Mouse (Mus musculus): Measurements from ENCODE around the gene Mars. TPM values are rescaled to one million over a fixed set of nuclear protein-coding genes. Genes with fewer than 3 reads are reported as not detected.

Gene Mars
- total and polyA plus RNA-seq, 2 experiments from 2014 or later: 48.9 to 64.6 TPM

DNA sequence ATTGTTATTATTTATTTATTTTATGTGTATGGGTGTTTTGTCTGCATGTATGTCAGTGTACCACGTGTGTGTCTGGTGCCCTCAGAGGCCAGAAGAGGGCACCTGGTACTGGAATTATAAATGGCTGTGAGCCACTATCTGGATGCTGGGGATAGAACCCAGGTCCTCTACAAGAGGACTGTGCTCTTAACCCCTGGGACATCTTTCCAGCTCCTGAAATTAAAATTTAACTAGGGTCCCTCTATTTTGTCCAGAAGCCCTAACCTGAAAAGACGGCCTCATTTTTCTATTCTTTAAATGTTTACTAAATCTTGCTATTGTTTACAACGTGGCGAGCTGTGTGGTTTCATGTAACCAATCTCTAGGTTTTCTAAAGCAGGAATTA lies 45.9 kb downstream of the Mars start:
- Histone ChIP-seq H3K4me1 (ENCODE audit: control insufficient read depth, insufficient read depth) (peaks cover 17% of the 10 kb centered on the region), H3K36me3 (replicated peaks; ENCODE audit: control insufficient read depth, insufficient read depth, low read length) (peaks cover 16% of the 10 kb centered on the region), H3K9me3 (replicated peaks; ENCODE audit: control insufficient read depth, low read length) (no peaks in the 10 kb centered on the region), H3K27ac (ENCODE audit: low read depth) (no peak overlapping the region), H3K4me3 (ENCODE audit: low read depth, low read length) (peak overlapping the region; percentile 89), H3K9ac (replicated peaks; ENCODE audit: low read depth, low read length) (no peak overlapping the region), H3K4me2 (ENCODE audit: low read depth, low read length) (peak overlapping the region; percentile 30), H3K27me3 (ENCODE audit: control insufficient read depth, insufficient read depth, low read length) (peaks cover 34% of the 10 kb centered on the region)
- ATAC-seq (ENCODE audit: insufficient read depth, low read depth): no peak
- 30% methylated on average over 4 of the region's 4 CpGs for WGBS
- TF ChIP-seq EP300 (IDR thresholded peaks at IDR 0.05; ENCODE audit: low read depth): no peak
- peak; percentile 28; the same call in 1 of the 2 replicates for TF ChIP-seq CTCF (IDR thresholded peaks at IDR 0.05; ENCODE audit: low read depth)
- no peak for DNase-seq (ENCODE audit: low spot score)

DNA sequence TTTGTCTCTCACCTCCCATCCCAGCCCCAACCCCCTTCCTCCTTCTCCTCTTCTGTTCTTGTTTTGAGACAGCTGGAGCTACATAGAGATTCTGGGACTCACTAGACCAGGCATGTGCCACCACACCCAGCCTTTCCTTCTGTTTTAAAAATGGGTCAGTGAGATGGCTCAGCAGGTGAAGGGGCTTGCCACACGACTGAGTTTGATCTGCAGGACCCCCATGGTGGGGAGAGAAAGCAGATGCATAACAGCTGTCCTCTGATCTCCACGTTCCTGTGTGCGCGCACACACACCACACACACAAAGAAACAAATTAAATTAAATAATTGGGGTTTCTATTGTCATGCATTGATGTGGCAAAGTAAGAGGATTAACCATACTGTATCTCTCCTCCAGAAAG lies 46.6 kb downstream of the Mars start:
- Histone ChIP-seq H3K9me3 (replicated peaks; ENCODE audit: control insufficient read depth, low read length) (no peaks in the 10 kb centered on the region), H3K36me3 (replicated peaks; ENCODE audit: control insufficient read depth, insufficient read depth, low read length) (peaks cover 8% of the 10 kb centered on the region), H3K27ac (ENCODE audit: low read depth) (no peak overlapping the region), H3K4me3 (ENCODE audit: low read depth, low read length) (no peak overlapping the region), H3K4me2 (ENCODE audit: low read depth, low read length) (no peak overlapping the region), H3K9ac (replicated peaks; ENCODE audit: low read depth, low read length) (no peak overlapping the region), H3K4me1 (ENCODE audit: control insufficient read depth, insufficient read depth) (peaks cover 17% of the 10 kb centered on the region), H3K27me3 (ENCODE audit: control insufficient read depth, insufficient read depth, low read length) (peaks cover 35% of the 10 kb centered on the region)
- TF ChIP-seq CTCF (IDR thresholded peaks at IDR 0.05; ENCODE audit: low read depth) (no peak), EP300 (IDR thresholded peaks at IDR 0.05; ENCODE audit: low read depth) (no peak)
- DNase-seq (ENCODE audit: low spot score) (no peak), ATAC-seq (ENCODE audit: insufficient read depth, low read depth) (no peak)
- 73% methylated on average over 4 of the region's 4 CpGs for WGBS

- DNase-seq (ENCODE audit: low spot score) (no peak), ATAC-seq (ENCODE audit: insufficient read depth, low read depth) (no peak)
- Histone ChIP-seq H3K4me3 (ENCODE audit: low read depth, low read length) (no peak overlapping the region), H3K27me3 (ENCODE audit: control insufficient read depth, insufficient read depth, low read length) (peaks cover 35% of the 10 kb centered on the region), H3K36me3 (replicated peaks; ENCODE audit: control insufficient read depth, insufficient read depth, low read length) (peaks cover 5% of the 10 kb centered on the region; the same call in 1 of the 2 replicates), H3K4me1 (ENCODE audit: control insufficient read depth, insufficient read depth) (peaks cover 17% of the 10 kb centered on the region), H3K27ac (ENCODE audit: low read depth) (no peak overlapping the region), H3K9ac (replicated peaks; ENCODE audit: low read depth, low read length) (no peak overlapping the region), H3K9me3 (replicated peaks; ENCODE audit: control insufficient read depth, low read length) (no peaks in the 10 kb centered on the region), H3K4me2 (ENCODE audit: low read depth, low read length) (no peak overlapping the region)
- 68% methylated on average over 8 of the region's 8 CpGs for WGBS
- TF ChIP-seq EP300 (IDR thresholded peaks at IDR 0.05; ENCODE audit: low read depth) (no peak), CTCF (IDR thresholded peaks at IDR 0.05; ENCODE audit: low read depth) (no peak)
Measured at GRCm38 (mm10) chr10:127264336-127264735, 47.2 kb downstream of the Mars start.

DNA sequence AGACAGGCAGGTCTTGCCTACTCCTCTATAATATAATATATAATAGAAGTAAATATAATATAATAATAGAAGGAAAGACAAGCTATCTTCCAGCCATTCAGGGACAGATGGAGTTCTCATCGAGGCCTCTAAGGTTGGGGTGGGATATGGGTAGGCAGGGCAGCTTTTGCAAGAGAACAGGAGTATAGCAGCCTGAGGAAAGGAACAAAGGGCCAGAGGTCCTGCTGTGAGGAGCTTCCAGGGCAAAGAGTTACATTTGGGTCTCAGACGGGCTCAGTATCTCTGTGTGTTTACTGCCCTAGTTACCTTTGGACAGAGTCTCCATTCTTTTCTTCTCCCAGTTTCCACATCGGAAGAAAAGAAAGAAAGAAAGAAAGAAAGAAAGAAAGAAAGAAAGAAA lies 48.0 kb downstream of the Mars start:
- Histone ChIP-seq H3K36me3 (replicated peaks; ENCODE audit: control insufficient read depth, insufficient read depth, low read length) (no peaks in the 10 kb centered on the region; the same call in 1 of the 2 replicates), H3K27ac (ENCODE audit: low read depth) (no peak overlapping the region), H3K4me3 (ENCODE audit: low read depth, low read length) (no peak overlapping the region), H3K27me3 (ENCODE audit: control insufficient read depth, insufficient read depth, low read length) (peaks cover 35% of the 10 kb centered on the region), H3K4me1 (ENCODE audit: control insufficient read depth, insufficient read depth) (peaks cover 17% of the 10 kb centered on the region), H3K4me2 (ENCODE audit: low read depth, low read length) (peak overlapping the region; percentile 69; the same call in 1 of the 2 replicates), H3K9ac (replicated peaks; ENCODE audit: low read depth, low read length) (no peak overlapping the region), H3K9me3 (replicated peaks; ENCODE audit: control insufficient read depth, low read length) (no peaks in the 10 kb centered on the region)
- no peak for DNase-seq (ENCODE audit: low spot score)
- no peak for ATAC-seq (ENCODE audit: insufficient read depth, low read depth)
- WGBS: 55% methylated on average over 3 of the region's 3 CpGs
- TF ChIP-seq CTCF (IDR thresholded peaks at IDR 0.05; ENCODE audit: low read depth): no peak
- TF ChIP-seq EP300 (IDR thresholded peaks at IDR 0.05; ENCODE audit: low read depth): no peak

GRCm38 (mm10) chr10:127262548-127263398 lies 48.8 kb downstream of the Mars start, which contains the start of gene Kif5a:
Kif5a (minus strand) TSS chr10:127263348.
- TF ChIP-seq EP300 (IDR thresholded peaks at IDR 0.05; ENCODE audit: low read depth) (no peak), CTCF (IDR thresholded peaks at IDR 0.05; ENCODE audit: low read depth) (no peak)
- peaks cover 9% of the 10 kb centered on the region for H3K4me1 ChIP-seq (ENCODE audit: control insufficient read depth, insufficient read depth)
- no peak within 1 kb of the TSS for H3K27ac ChIP-seq (ENCODE audit: low read depth)
- no peak for DNase-seq (ENCODE audit: low spot score)
- H3K27me3 ChIP-seq (ENCODE audit: control insufficient read depth, insufficient read depth, low read length): peaks cover 35% of the 10 kb centered on the region
- no peaks in the 10 kb centered on the region for H3K36me3 ChIP-seq (replicated peaks; ENCODE audit: control insufficient read depth, insufficient read depth, low read length)
- 0 out of 2 replicates have a peak within 1 kb of the TSS, but pooled peaks have one; percentile 32 for H3K9ac ChIP-seq (replicated peaks; ENCODE audit: low read depth, low read length)
- no peak for ATAC-seq (ENCODE audit: insufficient read depth, low read depth)
- H3K9me3 ChIP-seq (replicated peaks; ENCODE audit: control insufficient read depth, low read length): no peaks in the 10 kb centered on the region
- 3% methylated on average over 53 of the region's 53 CpGs for WGBS
- H3K4me2 ChIP-seq (ENCODE audit: low read depth, low read length): peak within 1 kb of the TSS; percentile 69
- peak within 1 kb of the TSS; percentile 42 for H3K4me3 ChIP-seq (ENCODE audit: low read depth, low read length)
